Mouse (Mus musculus) B cell, adult 2 months (primary cell): ENCODE measurements around the gene Bcan.

Experiments
- DNase-seq, 2 experiments: peaks; one replicate each; pipeline ENCODE4 v3.0.0; 2022

Gene Bcan

GRCm38 (mm10) chr3:88000181-88000580 lies at the start of gene Bcan:
Gene Bcan, minus strand, starts transcription at chr3:88000230.
- no peak for DNase-seq

- no peak for DNase-seq
Observed at GRCm38 (mm10) chr3:88049532-88049931, 49.5 kb upstream of the Bcan start.

- DNase-seq, result peak; percentile 83 to 85
Observed at GRCm38 (mm10) chr3:88042661-88043421, 42.8 kb upstream of the Bcan start, which contains the start of gene Gpatch4. Gene Gpatch4, plus strand, starts transcription at chr3:88043108.

- no peak for DNase-seq
Observed at GRCm38 (mm10) chr3:88035561-88036293, 35.7 kb upstream of the Bcan start.

- no peak for DNase-seq
Observed at GRCm38 (mm10) chr3:88033506-88033905, 33.5 kb upstream of the Bcan start.

- no peak for DNase-seq
Observed at GRCm38 (mm10) chr3:88030608-88031395, 30.8 kb upstream of the Bcan start.

- DNase-seq, result peak; percentile 25 to 31
Observed at GRCm38 (mm10) chr3:88027434-88028186, 27.6 kb upstream of the Bcan start, which contains the start of gene Hapln2. Gene Hapln2, minus strand, starts transcription at chr3:88027583.

- DNase-seq, result no peak
Observed at GRCm38 (mm10) chr3:88026823-88027222, 26.8 kb upstream of the Bcan start.

GRCm38 (mm10) chr3:88023192-88024074 lies 23.4 kb upstream of the Bcan start:
- no peak for DNase-seq

- DNase-seq, result peak; percentile 82 to 83
Observed at GRCm38 (mm10) chr3:88022322-88023191, 22.5 kb upstream of the Bcan start.

GRCm38 (mm10) chr3:88010634-88011265 lies 10.7 kb upstream of the Bcan start:
- DNase-seq, result peak; percentile 71

GRCm38 (mm10) chr3:88005822-88006786 lies 6.1 kb upstream of the Bcan start:
- DNase-seq, result peak; percentile 53 to 63

GRCm38 (mm10) chr3:88002291-88002976 lies 2.4 kb upstream of the Bcan start:
- DNase-seq, result no peak

GRCm38 (mm10) chr3:88000816-88001595 lies 976 bp upstream of the Bcan start:
- no peak for DNase-seq

- no peak for DNase-seq
Observed at GRCm38 (mm10) chr3:87999243-87999895, 661 bp downstream of the Bcan start.

- DNase-seq, result no peak
Observed at GRCm38 (mm10) chr3:87998747-87999146, 1.3 kb downstream of the Bcan start.
